Mouse (Mus musculus) MEL (cell line): Measurements from ENCODE around the gene Alox12e.

Experiments used
- BHLHE40 ChIP-seq: IDR thresholded peaks from 2 replicates; pipeline ENCODE4 v1.6.1; 2012; ENCODE audit warnings: low read depth, mild to moderate bottlenecking, inconsistent platforms, low read length, improper control_type of control experiment, borderline replicate concordance
- CTCF ChIP-seq, 3 experiments: IDR thresholded peaks in 2 of 3; conservative IDR thresholded peaks in 1 of 3; 2 replicates each; pipeline ENCODE4 v1.5.1; 2011 to 2012; ENCODE audit warnings: low read length in 3 of 3, low read depth in 2 of 3, mild to moderate bottlenecking in 2 of 3, improper control_type of control experiment in 1 of 3, inconsistent platforms in 1 of 3, mixed read lengths in 1 of 3, moderate library complexity in 1 of 3; ENCODE audit not compliant: control insufficient read depth in 1 of 3, insufficient read depth in 1 of 3, poor library complexity in 1 of 3, severe bottlenecking in 1 of 3
- EP300 ChIP-seq, 2 experiments: IDR thresholded peaks; 2 replicates each; pipeline ENCODE4 v1.6.1; 2011; ENCODE audit warnings: improper control_type of control experiment in 2 of 2, low read length in 2 of 2, low read depth in 1 of 2, mild to moderate bottlenecking in 1 of 2
- POLR2A ChIP-seq, 2 experiments: IDR thresholded peaks; 2 replicates each; pipeline ENCODE4 v1.6.1; 2011 to 2012; ENCODE audit warnings: low read length in 2 of 2, mild to moderate bottlenecking in 2 of 2, control low read depth in 1 of 2, improper control_type of control experiment in 1 of 2, low read depth in 1 of 2, moderate library complexity in 1 of 2; ENCODE audit not compliant: control insufficient read depth in 1 of 2, insufficient read depth in 1 of 2, poor library complexity in 1 of 2
- SIN3A ChIP-seq: IDR thresholded peaks from 2 replicates; pipeline ENCODE4 v1.6.1; 2012; ENCODE audit warnings: low read length, improper control_type of control experiment, inconsistent platforms

DNA sequence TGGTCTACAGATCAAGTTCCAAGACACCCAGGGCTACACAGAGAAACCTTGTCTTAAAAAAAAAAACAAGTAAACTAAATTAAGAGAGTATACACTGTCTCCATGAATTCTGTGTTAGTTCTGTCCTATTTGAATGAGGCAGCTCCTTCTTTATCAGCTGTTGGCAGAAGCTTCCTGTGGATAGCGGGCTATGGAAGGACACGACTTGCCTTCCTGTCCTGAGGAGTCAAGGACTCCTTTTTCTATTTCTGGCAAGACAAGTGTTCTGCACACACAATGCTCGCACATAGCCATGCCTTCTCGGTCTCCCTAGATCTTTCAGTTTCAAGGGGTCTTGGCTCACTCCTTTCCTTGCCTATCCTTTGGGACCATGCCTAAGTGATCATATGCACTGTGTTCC, 20.1 kb downstream of the Alox12e start:
- no peak for TF ChIP-seq CTCF (IDR thresholded peaks at IDR 0.05 in 2 of 3, conservative IDR thresholded peaks at IDR 0.05 in 1 of 3; ENCODE audit: control insufficient read depth in 1 of 3, insufficient read depth in 1 of 3, low read depth in 2 of 3, low read length in 3 of 3, poor library complexity in 1 of 3, severe bottlenecking in 1 of 3)
- TF ChIP-seq POLR2A (IDR thresholded peaks at IDR 0.05; ENCODE audit: control insufficient read depth in 1 of 2, insufficient read depth in 1 of 2, low read depth in 1 of 2, low read length in 2 of 2, poor library complexity in 1 of 2), result no peak
- TF ChIP-seq EP300 (IDR thresholded peaks at IDR 0.05; ENCODE audit: low read depth in 1 of 2, low read length in 2 of 2), result no peak
- TF ChIP-seq BHLHE40, result no peak
- TF ChIP-seq SIN3A, result no peak
